Mouse (Mus musculus) heart, embryonic 16.5 days (tissue): ENCODE data around the gene Atp8b4. TPM values are rescaled to one million over a fixed set of nuclear protein-coding genes. Genes with fewer than 3 reads are reported as not detected.

Source experiments
- ATAC-seq: fragments of 200-750 bp; cut with Nextera tagmentation; replicated peaks from 2 replicates; pipeline ENCODE4 v1.8.0; 2017; ENCODE audit warnings: moderate number of reproducible peaks; ENCODE audit not compliant: insufficient read depth, low FRiP score; ENCODE audit errors: extremely low read depth
- H3K27ac ChIP-seq: fragments of 300-500 bp; sonication (generic); 2 replicates; pipeline ENCODE4 v1.5.1; 2014; ENCODE audit warnings: mild to moderate bottlenecking, low read length, control low read depth, moderate library complexity
- H3K27me3 ChIP-seq: fragments of 300-500 bp; sonication (generic); 2 replicates; pipeline ENCODE4 v1.6.1; 2014; ENCODE audit warnings: low read length, mixed read lengths; ENCODE audit not compliant: control insufficient read depth, insufficient read depth
- H3K36me3 ChIP-seq: fragments of 300-500 bp; sonication (generic); 2 replicates; pipeline ENCODE4 v1.6.1; 2014; ENCODE audit not compliant: control insufficient read depth, insufficient read depth
- H3K4me1 ChIP-seq: fragments of 300-500 bp; sonication (generic); 2 replicates; pipeline ENCODE4 v1.6.1; 2014; ENCODE audit warnings: low read length, mixed read lengths; ENCODE audit not compliant: control insufficient read depth, insufficient read depth
- H3K4me2 ChIP-seq: fragments of 300-500 bp; sonication (generic); 2 replicates; pipeline ENCODE4 v1.6.1; 2014; ENCODE audit warnings: low read depth, mild to moderate bottlenecking, control low read depth, low read length
- H3K4me3 ChIP-seq: fragments of 300-500 bp; sonication (generic); 2 replicates; pipeline ENCODE4 v1.5.1; 2014; ENCODE audit warnings: mild to moderate bottlenecking, control low read depth, low read length
- H3K9ac ChIP-seq: fragments of 300-500 bp; sonication (generic); 2 replicates; pipeline ENCODE4 v1.6.1; 2014; ENCODE audit warnings: low read length, control low read depth
- H3K9me3 ChIP-seq: fragments of 300-500 bp; sonication (generic); replicated peaks from 2 replicates; pipeline ENCODE4 v1.6.1; 2016; ENCODE audit warnings: low read length; ENCODE audit not compliant: control insufficient read depth
- WGBS: fragments of 180-500 bp; shearing (Covaris S2); extraction: QIAGEN DNeasy Blood & Tissue Kit; methylation state at CpG from one replicate; pipeline ENCODE4 v1.1.7; 2014; 5-methylcytosine and 5-hydroxymethylcytosine counted together
- polyA plus RNA-seq: library from polyadenylated mRNA; unstranded; fragments of >200 nt; fragmentation: Nextera tagmentation; extraction: Ambion mirVana; gene quantifications from 2 replicates; pipeline ENCODE4 v1.2.1, GENCODE M21; 2015

Gene Atp8b4
- polyA plus RNA-seq, 1 experiment from 2014 or later: 2.0 TPM

DNA sequence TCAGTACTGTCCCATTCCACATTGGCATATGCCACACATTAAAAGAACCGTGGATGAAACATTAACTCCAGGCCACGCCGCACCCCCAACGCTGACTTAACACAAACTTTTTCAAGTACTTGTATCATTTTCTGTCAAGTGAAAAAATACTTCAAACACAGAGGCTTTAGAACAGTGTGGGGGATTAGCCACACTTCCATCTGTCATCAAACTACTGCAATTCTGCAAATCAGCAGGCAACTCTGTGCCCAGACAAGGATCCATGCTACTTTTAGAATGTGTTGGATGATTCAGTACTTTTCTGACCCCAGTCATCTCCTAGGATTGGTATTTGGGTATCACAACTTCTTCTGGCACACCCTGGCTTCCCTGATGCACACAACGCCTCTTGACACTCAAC, 212.5 kb downstream of the Atp8b4 start:
- 67% methylated on average over 5 of the region's 5 CpGs for WGBS
- no peak overlapping the region for H3K4me2 ChIP-seq
- no peaks in the 10 kb centered on the region for H3K36me3 ChIP-seq
- no peak for ATAC-seq
- H3K9me3 ChIP-seq: no peaks in the 10 kb centered on the region
- H3K27me3 ChIP-seq: no peaks in the 10 kb centered on the region
- H3K27ac ChIP-seq: no peak overlapping the region
- no peaks in the 10 kb centered on the region for H3K4me1 ChIP-seq
- no peak overlapping the region for H3K9ac ChIP-seq
- H3K4me3 ChIP-seq: no peak overlapping the region

GRCm38 (mm10) chr2:126286420-126286819, 214.1 kb downstream of the Atp8b4 start:
- ATAC-seq: no peak
- WGBS: 65% methylated on average over 7 of the region's 7 CpGs
- Histone ChIP-seq H3K27me3 (0 out of 2 replicates have a peak, but pooled peaks cover 4% of the 10 kb centered on the region), H3K27ac (no peak overlapping the region), H3K4me1 (no peaks in the 10 kb centered on the region), H3K4me3 (no peak overlapping the region), H3K4me2 (no peak overlapping the region), H3K36me3 (no peaks in the 10 kb centered on the region), H3K9me3 (no peaks in the 10 kb centered on the region), H3K9ac (no peak overlapping the region)

GRCm38 (mm10) chr2:126284071-126284470, 216.4 kb downstream of the Atp8b4 start:
- Histone ChIP-seq H3K9me3 (no peaks in the 10 kb centered on the region), H3K27ac (no peak overlapping the region), H3K4me3 (no peak overlapping the region), H3K9ac (no peak overlapping the region), H3K27me3 (peaks cover 10% of the 10 kb centered on the region), H3K4me1 (no peaks in the 10 kb centered on the region), H3K4me2 (no peak overlapping the region), H3K36me3 (no peaks in the 10 kb centered on the region)
- ATAC-seq: no peak
- 74% methylated on average over 6 of the region's 6 CpGs for WGBS

DNA sequence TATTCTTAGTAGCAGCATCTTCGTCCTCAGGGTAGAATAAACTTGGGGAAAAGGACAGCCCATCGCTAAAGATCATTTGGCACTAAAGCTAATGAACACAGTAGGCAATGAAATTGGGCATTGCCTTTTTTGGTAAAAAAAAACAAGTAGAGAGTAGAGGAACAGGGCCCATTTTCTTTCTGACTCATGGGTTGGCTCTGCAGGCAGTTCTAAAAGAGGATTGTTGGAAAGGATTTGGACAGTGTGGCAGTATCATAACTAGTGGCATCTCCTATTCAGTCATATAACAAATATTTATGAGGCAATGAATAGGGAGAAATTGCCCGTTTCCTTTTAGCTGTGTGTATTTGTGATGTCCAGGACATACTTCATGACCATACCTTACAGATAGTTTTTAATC, 217.4 kb downstream of the Atp8b4 start:
- Histone ChIP-seq H3K36me3 (no peaks in the 10 kb centered on the region), H3K4me2 (no peak overlapping the region), H3K9me3 (no peaks in the 10 kb centered on the region), H3K27ac (no peak overlapping the region), H3K4me3 (no peak overlapping the region), H3K27me3 (peaks cover 10% of the 10 kb centered on the region), H3K9ac (no peak overlapping the region), H3K4me1 (no peaks in the 10 kb centered on the region)
- 68% methylated on average over 3 of the region's 3 CpGs for WGBS
- ATAC-seq: no peak

GRCm38 (mm10) chr2:126275511-126275910, 225.0 kb downstream of the Atp8b4 start:
- H3K27ac ChIP-seq: no peak overlapping the region
- H3K4me1 ChIP-seq: no peaks in the 10 kb centered on the region
- H3K9ac ChIP-seq: no peak overlapping the region
- ATAC-seq: no peak
- H3K27me3 ChIP-seq: peaks cover under 1% of the 10 kb centered on the region; the same call in 1 of the 2 replicates
- WGBS: 65% methylated on average over 3 of the region's 3 CpGs
- H3K4me3 ChIP-seq: no peak overlapping the region
- no peak overlapping the region for H3K4me2 ChIP-seq
- no peaks in the 10 kb centered on the region for H3K9me3 ChIP-seq
- no peaks in the 10 kb centered on the region for H3K36me3 ChIP-seq

GRCm38 (mm10) chr2:126274826-126275405, 225.6 kb downstream of the Atp8b4 start:
- Histone ChIP-seq H3K4me2 (no peak overlapping the region), H3K27me3 (no peaks in the 10 kb centered on the region), H3K9me3 (no peaks in the 10 kb centered on the region), H3K4me3 (no peak overlapping the region), H3K27ac (no peak overlapping the region), H3K4me1 (no peaks in the 10 kb centered on the region), H3K9ac (no peak overlapping the region), H3K36me3 (no peaks in the 10 kb centered on the region)
- WGBS: 78% methylated on average over 3 of the region's 3 CpGs
- no peak for ATAC-seq

GRCm38 (mm10) chr2:126274311-126274710, 226.2 kb downstream of the Atp8b4 start:
- H3K9me3 ChIP-seq: no peaks in the 10 kb centered on the region
- H3K4me1 ChIP-seq: no peaks in the 10 kb centered on the region
- no peaks in the 10 kb centered on the region for H3K36me3 ChIP-seq
- 62% methylated on average over 3 of the region's 3 CpGs for WGBS
- no peak overlapping the region for H3K4me2 ChIP-seq
- no peak overlapping the region for H3K9ac ChIP-seq
- ATAC-seq: no peak
- H3K27me3 ChIP-seq: no peaks in the 10 kb centered on the region
- no peak overlapping the region for H3K27ac ChIP-seq
- H3K4me3 ChIP-seq: no peak overlapping the region

Other genes with a start within 250 kb of the Atp8b4 start
- 0.66 and 0.80 TPM in 2 replicates for gene Slc27a2, start 51.7 kb upstream of the Atp8b4 start, polyA plus RNA-seq
- 9.8 and 11.4 TPM in 2 replicates for gene Hdc, start 118.6 kb upstream of the Atp8b4 start, polyA plus RNA-seq
- 31.4 and 34.6 TPM in 2 replicates for gene Gabpb1, start 175.7 kb upstream of the Atp8b4 start, polyA plus RNA-seq
- 31.2 and 34.6 TPM in 2 replicates for gene Usp8, start 206.7 kb upstream of the Atp8b4 start, polyA plus RNA-seq